Mouse (Mus musculus): ENCODE measurements around the gene Copz1.
"Not testable (repeated sequence)": the region's sequence is repeated elsewhere in the genome, so short reads cannot be mapped to it uniquely, and the experiment has no call there.

Copz1 gene

DNA sequence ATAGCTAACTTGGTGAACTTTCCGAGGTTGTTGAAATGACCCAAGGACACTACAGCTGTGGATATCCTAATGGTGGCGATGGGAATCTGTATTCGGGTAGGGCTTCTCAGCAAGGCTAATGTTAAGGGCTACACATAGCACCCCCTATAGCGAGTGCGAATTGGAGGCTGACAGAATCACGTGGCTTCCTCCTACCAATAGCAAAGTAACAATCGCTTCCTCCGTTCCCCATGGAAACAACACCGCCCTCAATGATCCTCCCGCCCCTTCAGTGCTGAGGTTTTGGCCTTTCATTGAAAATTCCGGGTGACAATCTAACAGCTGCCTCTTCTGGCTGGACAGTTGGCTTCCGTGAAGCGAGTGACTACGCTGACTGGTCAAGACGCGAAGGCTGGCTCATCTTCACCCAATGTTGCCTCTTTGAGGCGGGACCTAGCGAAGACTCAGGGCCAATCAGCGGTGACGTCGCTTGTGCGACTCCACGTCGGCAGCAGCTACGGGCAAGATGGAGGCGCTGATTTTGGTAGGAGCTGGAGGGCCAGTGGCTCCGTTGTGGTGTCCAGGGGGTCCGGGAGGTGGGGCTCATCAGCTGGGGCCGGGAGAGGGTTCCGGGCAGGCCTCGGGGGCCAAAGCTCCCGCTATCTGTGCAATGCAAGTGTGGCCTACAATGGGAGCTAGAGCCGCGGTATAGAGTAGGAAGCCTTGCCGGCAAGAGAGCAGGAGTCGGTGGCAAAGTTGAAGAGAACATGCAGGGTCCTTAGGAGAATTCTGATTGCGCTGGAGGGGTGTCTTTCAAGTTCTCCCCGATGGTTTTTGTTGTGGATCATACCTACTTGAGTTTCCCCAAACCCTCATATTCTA lies at the start of gene Copz1:
Copz1 (plus strand) TSS at position 296 of the 861 bp plus-strand sequence.
- in situ Hi-C loops (cut with MboI; ENCODE audit: unreplicated experiment in 2 of 2) = no loop called here

DNA sequence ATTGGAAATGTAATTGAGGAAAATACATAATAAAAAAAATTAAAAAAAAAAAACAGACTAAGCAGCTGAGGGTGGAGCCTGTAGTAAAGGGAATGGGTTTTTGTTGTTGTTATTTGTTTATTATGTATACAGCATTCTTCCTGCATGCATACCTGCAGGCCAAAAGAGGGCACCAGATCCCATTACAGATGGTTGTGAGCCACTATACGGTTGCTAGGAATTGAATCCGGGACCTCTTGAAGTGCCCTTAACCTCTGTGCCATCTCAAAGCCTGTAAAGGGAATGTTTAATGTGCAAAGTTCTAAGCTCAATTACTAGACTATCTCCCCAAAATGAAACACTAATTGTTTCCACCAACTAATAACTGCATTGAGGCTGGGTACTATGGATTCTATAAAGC lies 48.4 kb upstream of the Copz1 start:
- in situ Hi-C loops (cut with MboI; ENCODE audit: unreplicated experiment in 2 of 2) = no loop called here

DNA sequence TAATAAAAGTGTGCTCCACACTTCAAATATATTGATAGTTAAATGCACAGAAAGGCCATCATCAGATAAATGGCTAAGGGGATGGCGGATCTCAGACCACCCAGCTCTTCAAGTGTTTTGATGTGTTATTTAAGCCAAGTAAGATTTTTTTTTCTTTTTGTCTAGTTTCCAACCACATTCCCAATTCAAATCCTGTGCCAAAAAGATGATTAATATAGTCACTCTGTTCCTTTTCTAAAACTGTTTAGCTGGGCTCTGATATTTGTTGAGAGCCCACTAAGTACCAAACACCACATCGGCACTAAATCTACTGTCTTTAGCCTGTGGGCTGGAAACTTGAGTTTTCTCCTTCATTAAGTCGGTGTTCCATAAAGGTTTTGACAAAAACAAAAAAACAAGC lies 45.5 kb upstream of the Copz1 start:
- in situ Hi-C loops (cut with MboI; ENCODE audit: unreplicated experiment in 2 of 2) = no loop called here

DNA sequence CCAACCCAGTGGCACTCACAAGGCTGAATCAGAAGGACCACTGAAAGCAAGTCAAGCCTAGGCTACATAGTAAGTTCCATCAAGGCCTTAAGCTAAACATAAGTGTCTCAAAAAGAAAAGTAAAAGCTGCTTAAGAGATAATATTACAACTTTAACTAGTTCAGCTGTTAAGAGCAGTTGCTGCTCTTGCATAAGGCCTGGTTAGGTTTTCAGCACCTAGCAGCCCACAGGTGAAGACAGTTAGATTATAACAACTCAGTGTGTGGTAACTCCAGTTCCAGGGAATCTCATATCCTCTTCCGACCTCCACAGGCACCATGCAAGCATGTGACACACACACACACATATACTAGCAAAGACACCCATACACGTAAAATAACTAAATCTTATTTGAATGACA lies 44.9 kb upstream of the Copz1 start:
- in situ Hi-C loops (cut with MboI; ENCODE audit: unreplicated experiment in 2 of 2) = no loop called here

DNA sequence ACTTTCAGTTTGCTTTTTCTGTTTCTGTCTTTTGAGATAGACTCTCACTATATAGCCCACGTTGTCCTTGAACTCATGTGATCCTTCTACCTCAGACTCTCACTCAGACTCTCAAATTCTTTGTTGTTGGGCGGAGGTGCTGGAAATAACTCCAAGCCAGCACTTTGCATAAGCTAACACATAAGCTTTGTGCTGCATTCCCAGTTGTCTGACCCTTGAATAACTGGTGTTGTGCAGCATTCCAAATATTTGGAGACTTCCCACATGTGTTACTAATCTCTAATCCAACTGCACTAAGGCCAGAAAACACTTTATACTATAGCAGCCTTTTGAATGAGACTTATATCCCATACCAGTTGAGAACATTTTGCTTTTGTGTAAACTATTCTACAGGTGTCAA lies 43.6 kb upstream of the Copz1 start:
- in situ Hi-C loops (cut with MboI; ENCODE audit: unreplicated experiment in 2 of 2) = no loop called here

DNA sequence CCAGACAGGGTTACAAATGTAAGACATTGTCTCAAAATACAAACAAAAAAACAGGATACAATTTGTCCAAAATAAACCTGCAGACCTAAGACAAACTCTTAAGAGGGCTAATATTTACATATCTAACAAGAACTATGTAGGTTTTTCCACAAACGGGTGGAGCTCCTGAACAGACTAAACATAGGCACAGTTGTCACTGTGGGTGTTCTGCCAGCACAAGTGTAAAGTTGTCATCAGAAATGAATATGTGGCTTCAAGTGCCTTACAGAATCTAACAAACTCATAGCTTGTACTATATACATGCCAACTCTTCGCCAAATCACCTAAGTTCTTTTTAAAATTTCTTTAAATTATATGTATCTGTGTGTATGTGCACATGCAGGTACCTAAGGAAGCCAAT lies 39.4 kb upstream of the Copz1 start:
- in situ Hi-C loops (cut with MboI; ENCODE audit: unreplicated experiment in 2 of 2) = no loop called here

DNA sequence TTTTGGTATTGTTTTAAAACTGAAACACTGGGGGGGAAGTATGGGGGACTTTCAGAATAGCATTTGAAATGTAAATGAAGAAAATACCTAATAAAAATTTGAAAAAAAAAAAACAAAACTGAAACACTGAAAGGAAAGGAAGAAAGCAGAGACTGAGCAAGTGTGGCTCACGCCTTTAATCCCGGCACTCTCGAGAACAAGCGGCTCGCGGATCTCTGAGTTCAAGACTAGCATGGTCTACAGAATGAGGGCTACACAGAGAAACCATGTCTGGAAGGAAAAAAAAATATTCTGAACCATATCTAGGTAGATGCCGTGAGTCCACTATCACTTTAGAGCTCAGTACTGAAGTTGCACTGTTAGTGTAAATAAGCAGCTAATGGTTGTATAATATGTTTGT lies 35.2 kb upstream of the Copz1 start:
- in situ Hi-C loops (cut with MboI; ENCODE audit: unreplicated experiment in 2 of 2) = no loop called here

DNA sequence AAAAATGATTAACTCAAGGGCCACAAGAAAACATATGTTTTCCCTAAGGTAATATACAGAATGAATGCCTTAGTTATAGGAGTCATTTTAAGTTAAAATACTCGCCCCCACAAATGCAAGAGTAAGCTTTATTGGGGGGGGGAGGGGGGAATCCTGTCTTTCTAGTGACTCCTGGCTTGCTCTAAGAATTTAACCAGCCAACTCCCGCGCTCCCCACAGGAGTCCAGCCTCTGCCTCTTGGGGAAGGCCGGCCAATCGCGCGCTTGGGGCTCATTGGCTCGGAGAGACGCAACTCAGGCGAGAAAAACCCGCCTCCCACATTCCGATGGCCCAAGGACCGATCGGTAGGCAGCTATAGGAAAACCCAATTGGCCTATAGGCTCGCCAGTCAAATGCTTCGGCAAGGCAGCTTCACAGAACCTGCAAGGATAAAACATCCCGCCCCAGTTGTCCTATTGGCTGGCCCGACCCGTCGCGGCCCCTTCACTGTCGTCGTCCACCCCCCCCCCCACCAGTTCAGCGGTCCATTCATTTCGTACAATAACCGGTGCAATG lies 33.3 kb upstream of the Copz1 start:
- in situ Hi-C loops (cut with MboI; ENCODE audit: unreplicated experiment in 2 of 2) = no loop called here

DNA sequence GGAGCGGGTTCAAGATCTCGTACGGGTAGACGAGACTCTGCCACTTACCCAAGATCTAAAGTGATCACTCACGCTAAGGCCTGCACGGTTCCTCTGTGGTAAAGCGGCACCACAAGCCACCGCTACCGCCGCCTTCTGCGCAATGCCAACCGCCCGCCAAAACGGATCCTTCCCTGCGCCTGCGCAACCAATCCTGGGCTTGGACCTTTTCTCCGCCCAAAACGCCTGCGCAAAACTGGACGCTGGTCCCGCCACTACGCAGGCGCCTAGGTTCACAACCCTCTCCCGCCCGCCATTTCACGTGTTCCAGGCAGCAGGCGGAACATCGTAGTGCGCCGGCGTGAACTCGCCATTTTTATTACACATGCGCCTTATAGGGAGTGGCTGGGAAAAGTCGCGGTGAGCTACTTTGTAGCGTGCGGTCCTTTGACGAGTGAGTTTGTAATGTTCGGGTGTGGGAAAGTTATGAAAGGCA lies 32.8 kb upstream of the Copz1 start, which contains the start of gene Cbx5:
Cbx5 (minus strand) TSS at position 132 of the 475 bp plus-strand sequence.
- in situ Hi-C loops (cut with MboI; ENCODE audit: unreplicated experiment in 2 of 2) = no loop called here

DNA sequence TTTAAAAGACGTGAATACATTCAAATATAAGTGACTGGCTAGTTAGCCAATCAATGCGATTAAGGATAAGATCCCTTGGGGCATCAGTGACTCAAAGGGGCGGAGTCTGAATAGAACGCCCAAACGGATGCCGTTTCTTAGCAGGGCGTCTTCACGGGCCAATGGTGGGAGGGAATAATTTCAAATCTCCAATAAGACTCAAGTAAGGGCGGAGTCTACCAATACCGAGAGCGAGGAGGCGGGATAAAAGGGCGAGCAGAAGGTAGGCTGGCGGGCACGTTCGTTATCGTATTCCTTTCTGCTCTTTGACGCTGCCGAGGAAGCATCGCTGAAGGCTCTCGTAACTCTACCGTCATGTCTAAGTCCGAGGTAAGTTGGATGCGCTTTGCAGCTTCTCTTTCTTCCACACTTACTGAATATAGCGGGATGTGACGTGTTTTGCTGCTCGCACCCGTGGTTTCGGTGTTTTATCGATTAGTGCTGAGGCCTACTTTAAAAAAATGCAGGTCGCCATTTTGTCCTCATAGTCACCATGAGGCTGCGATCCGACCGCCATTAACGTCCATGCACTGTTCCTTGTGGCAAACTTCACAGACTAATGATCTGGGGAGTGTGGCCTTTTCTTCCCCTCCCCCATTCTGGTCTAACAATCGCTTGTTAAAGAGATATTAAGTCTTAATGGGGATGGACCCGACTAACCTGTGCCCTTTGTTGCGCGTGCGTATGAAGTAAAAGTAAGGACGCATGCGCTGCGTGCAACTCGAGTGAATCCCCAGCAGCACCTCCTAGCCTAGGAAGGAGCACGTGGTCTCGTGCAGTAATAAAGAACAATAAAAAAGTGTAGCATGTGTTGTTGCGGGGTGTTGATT lies 32.1 kb upstream of the Copz1 start, which contains the start of gene Hnrnpa1:
Hnrnpa1 (plus strand) TSS at position 273 of the 869 bp plus-strand sequence.
- in situ Hi-C loops (cut with MboI; ENCODE audit: unreplicated experiment in 2 of 2) = no loop called here

DNA sequence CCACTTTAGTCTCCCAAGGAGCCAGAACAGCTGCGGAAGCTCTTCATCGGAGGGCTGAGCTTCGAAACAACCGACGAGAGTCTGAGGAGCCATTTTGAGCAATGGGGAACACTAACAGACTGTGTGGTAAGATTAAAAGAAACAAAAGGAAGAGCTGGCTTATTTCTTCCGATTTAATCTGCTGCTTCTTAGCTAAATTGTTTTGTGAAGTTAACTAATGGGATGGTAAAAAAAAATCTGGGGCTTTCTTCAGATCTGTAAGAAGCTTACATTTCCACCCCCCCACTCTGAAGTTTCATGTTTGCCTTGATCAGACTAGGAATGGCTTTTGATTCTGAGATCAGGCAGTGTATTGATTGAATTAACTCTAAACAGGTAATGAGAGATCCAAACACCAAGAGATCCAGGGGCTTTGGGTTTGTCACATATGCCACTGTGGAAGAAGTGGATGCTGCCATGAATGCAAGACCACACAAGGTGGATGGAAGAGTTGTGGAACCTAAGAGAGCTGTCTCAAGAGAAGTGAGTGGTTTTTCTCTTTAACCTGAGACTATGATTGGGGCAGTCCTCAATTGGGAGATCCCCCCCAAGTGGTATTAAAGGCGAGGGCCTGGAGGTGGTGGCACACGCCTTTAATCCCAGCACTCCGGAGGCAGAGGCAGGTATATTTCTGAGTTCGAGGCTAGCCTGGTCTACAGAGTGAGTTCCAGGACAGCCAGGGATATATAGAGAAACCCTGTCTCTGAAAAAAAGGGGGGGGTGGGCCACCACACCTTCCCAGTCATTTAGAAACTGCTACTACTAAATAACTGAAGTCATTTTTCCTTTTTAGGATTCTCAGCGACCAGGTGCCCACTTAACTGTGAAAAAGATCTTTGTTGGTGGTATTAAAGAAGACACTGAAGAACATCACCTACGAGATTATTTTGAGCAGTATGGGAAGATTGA lies 31.2 kb upstream of the Copz1 start:
- in situ Hi-C loops (cut with MboI; ENCODE audit: unreplicated experiment in 2 of 2) = not testable (repeated sequence)

DNA sequence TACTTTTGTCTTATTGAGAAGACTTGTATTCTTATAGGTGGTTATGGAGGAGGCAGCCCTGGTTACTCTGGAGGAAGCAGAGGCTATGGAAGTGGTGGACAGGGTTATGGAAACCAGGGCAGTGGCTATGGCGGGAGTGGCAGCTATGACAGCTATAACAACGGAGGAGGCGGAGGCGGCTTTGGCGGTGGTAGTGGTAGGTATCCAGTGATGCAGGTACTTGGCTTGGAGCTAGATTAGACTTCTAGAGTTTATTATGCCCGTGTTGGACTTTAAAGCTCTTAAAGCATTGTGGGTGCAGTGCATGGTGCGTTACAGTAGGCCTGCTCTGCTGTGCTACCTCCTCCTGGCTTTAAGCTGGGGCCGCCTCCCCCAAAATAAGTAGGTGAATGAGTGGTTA lies 29.6 kb upstream of the Copz1 start:
- in situ Hi-C loops (cut with MboI; ENCODE audit: unreplicated experiment in 2 of 2) = no loop called here

DNA sequence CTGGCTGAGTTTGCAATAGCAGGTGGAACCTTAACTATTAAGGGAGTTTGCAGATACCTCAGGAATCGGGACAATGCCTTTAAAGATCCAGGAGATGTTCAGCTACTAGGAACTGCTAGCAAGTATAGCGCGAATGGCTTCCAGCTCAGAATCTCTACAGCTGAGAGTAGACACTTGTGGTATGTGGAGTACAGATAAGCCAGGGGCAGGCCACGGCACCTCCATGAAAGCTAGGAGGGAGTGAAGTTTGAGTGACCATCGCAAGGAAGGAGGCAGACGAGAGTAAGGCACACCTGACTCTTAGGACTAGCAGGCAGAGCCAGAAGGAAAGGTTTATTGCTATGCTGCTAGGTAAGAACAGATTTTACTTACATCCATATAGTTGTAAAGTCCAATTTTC lies 26.9 kb upstream of the Copz1 start:
- in situ Hi-C loops (cut with MboI; ENCODE audit: unreplicated experiment in 2 of 2) = loop anchor here in 1 of 2 experiments (5.0 kb wide), 1 partner anchor 37 kb away; no protein-coding TSS in a partner anchor

DNA sequence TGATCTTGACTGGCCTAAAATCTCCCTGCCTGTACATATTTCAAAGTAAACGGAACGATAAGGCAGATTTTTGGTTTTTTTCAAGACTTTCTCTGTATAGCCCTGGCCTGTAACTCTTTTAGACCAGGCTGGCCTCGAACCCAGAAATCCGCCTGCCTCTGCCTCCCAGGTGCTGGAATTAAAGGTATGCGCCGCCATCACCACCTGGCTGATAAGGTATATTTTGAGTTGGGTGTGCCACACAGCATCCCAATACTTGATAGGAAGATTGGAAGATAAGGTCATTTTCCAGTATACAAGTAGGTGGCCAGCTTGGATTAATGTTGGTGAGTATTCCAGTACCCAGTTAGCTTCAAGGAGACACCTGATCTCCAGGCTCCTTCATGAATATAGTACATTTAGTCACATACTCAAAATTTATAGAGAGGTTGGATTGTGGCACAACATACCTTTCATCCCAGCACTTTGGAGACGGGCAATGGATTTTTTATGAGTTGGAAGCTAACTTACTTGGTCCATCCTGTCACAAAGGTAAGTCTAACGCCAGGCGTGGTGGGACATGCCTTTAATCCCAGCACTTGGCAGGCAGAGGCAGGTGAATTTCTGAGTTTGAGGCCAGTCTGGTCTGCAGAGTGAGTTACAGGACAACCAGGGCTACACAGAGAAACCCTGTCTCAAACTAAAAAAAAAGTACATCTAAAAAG lies 25.3 kb upstream of the Copz1 start:
- in situ Hi-C loops (cut with MboI; ENCODE audit: unreplicated experiment in 2 of 2) = loop anchor here in 1 of 2 experiments (5.0 kb wide), 1 partner anchor 35 kb away; no protein-coding TSS in a partner anchor

DNA sequence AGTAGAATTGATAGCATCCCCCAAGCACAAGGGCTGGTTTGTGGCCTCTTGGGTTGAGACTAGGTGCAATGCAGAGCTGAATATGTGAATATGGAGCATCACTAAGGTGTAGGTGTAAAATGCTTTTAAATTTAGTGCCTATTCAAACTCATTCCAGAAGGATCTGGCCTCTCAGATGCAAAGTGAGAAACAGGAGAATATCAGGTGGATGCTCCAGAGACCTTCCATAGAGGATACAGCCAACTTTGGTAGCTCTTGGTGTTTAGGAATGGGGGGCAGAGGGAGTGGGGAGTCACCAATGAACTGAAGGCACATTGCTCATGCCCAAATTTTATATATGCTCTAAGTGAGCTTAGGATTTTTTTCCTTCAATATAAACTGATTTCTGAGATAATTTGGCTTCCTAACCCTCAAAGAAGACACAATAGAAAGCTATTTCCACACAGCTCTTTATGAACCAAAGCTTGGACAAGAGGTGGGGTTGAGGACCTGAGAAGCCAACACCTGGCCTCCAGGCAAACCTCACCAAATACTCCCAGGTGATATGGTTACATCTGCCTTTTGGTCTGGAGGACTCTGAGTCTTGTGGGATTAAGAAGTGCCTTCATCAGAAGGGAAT lies 24.6 kb upstream of the Copz1 start:
- in situ Hi-C loops (cut with MboI; ENCODE audit: unreplicated experiment in 2 of 2) = loop anchor here in 1 of 2 experiments (5.0 kb wide), 1 partner anchor 34 kb away; no protein-coding TSS in a partner anchor

DNA sequence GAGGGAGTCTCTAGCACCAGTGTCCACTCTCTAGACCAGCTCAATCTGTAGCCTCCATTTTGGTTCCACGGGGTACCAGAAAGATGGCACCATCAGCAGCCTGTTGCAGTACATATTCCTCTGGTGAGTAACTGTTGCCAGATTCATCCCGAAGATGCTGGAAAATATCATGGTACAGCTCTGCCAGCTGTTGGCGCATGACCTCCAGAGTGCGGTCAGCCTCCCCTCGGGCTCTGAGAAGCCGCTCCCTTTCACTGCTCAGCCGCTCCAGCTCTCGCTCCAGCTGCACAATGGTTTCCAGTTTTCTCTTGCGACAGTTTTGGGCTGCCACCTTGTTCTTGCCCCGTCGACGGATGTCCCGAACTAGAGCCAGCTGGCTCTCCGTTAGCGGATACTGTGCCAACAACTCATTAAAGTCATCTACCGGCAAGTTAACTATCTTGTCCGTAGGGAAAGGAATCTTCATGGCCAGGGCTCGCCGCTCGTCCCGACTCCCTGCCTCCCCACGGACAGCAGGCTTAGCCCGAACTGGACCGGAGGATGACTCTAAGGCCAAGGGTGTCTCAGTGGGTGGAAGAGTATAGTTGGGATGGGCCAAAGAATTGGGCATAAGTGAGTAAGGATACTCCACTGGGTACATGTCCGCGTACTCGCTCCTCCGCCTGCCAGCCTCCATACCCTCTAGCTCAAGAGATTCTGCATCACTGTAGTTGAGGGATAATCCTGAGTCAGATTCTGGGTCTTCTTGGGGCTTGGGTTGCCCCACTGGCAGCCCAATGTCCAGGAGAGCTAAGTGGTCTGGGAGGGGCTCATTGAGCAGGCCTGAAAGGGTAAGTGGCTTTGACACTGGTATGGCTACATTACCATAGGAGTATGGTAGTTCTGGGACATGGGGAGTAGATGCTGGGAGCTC lies 23.9 kb upstream of the Copz1 start:
- in situ Hi-C loops (cut with MboI; ENCODE audit: unreplicated experiment in 2 of 2) = loop anchor here in 1 of 2 experiments (5.0 kb wide), 1 partner anchor 34 kb away; no protein-coding TSS in a partner anchor

DNA sequence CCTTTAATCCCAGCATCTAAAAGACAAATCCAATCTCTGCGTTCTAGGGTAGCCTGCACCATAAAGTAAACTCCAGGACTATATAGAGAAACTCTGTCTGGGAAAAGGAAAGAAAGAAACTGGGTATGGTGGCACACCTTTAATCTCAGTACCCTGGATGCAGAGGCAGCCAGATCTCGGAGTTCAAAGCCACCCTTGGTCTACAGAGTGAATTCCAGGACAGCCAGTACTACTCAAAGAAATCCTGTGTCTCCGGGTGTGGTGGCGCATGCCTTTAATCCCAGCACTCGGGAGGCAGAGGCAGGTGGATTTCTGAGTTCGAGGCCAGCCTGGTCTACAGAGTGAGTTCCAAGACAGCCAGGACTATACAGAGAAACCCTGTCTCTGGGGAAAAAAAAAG lies 23.0 kb upstream of the Copz1 start:
- in situ Hi-C loops (cut with MboI; ENCODE audit: unreplicated experiment in 2 of 2) = loop anchor here in 1 of 2 experiments (5.0 kb wide), 1 partner anchor 33 kb away; no protein-coding TSS in a partner anchor

Data from v-Abl transformed pro-B cells (cell line).